Mouse (Mus musculus) spleen, postnatal 14 days (tissue): ENCODE measurements around the gene Kif27.
A peak's percentile ranks its signal among the peaks of the same experiment; 100 is the strongest.

Experiments
- DNase-seq, 2 experiments: peaks; one replicate each; pipeline ENCODE4 v3.0.0; 2021 to 2022; ENCODE audit warnings: low spot score in 2 of 2

Kif27 gene

GRCm38 (mm10) chr13:58276256-58276655 is 82.7 kb downstream of the Kif27 start:
- no peak for DNase-seq

- no peak for DNase-seq
Observed at GRCm38 (mm10) chr13:58275599-58275998, 83.3 kb downstream of the Kif27 start, which contains the start of gene Gkap1. TSS of gene Gkap1 (minus strand) at chr13:58275699.

DNA sequence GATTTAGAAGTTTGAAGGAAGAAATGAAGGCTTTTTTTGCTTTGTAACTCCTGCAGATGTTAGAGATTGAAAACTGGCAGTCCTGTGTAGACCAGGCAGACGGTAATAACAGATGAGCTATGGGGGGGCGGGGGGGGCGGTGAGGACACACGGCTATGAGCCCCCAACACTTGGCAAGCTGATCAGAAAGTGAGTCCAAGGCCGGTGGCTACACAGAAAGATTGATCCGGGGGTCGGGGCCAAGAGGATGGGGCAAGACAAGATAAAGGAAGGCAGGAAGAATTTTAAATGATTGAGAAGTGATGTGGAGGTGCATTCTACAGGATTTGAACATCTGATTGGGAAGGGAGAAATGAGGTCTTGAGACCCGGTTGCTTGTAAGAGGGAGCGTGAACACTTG is 83.8 kb downstream of the Kif27 start:
- DNase-seq, result no peak

GRCm38 (mm10) chr13:58274259-58274991 is 84.5 kb downstream of the Kif27 start:
- DNase-seq, result peak; percentile 21 to 42

GRCm38 (mm10) chr13:58273411-58274258 is 85.3 kb downstream of the Kif27 start:
- peak in 1 of 2 experiments; percentile 10 for DNase-seq

DNA sequence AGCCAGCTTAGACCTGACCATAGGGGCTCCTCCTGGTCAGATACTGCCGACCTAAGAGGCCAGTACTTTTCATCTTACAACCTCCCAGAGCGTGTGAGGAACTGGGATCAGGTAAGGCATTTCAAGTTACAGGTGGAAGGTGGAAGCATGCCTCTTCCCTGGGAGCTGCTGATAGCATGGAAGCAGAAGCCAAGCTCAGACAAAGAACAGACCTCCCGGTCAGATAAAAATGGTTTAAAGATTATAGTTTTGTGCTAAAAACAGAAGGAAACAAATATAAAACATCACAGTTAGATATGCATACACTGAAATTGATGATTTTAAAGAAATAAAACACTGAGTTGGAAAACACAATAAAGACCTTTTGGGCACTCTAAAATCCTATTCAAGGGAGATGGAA is 92.1 kb downstream of the Kif27 start:
- no peak for DNase-seq

DNA sequence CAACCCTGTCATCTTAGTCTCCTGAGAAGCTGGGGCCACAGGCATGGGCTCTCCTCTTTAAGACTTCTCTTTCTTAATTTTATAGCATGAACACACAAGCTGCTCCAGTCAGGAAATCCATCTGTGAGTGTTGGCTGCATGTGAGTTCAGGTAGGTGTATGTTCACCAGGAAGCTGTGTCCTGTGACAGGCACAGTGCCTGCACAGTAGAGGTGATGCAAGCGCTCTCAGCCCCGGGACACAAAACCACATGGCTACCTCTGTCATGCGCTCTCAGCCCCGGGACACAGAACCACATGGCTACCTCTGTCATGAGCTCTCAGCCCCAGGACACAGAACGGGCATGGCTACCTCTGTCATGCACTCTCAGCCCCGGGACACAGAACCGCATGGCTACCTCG is 95.4 kb downstream of the Kif27 start:
- DNase-seq, result no peak

- DNase-seq, result no peak
Observed at GRCm38 (mm10) chr13:58261674-58262073, 97.2 kb downstream of the Kif27 start.

GRCm38 (mm10) chr13:58253268-58253667 is 105.7 kb downstream of the Kif27 start:
- no peak for DNase-seq

DNA sequence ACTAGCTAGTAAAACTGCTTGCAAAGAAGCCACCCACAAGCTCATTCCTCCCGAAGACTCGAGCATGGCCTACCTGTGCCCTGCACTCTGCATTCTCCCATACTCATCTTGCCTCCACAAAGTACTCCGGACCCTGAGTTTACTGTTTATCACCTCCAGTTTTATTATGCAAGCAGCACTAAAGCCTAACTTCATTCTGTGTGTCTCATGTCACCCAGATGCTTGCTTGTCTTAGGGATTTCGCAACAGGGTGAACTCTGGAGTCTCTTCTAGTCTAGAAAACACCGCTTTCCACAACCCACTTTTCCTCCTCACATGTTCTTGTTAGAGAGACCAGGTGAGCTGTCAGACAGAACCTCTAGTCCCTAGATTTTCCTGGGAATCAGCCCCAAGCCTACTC is 110.0 kb downstream of the Kif27 start:
- no peak for DNase-seq
